Mouse (Mus musculus) megakaryocyte, adult 5-6 weeks (primary cell): ENCODE measurements around the gene Ptgis. TPM values are rescaled to one million over a fixed set of nuclear protein-coding genes. Genes with fewer than 3 reads are reported as not detected.
A peak's percentile ranks its signal among the peaks of the same experiment; 100 is the strongest.

Source experiments
- ATAC-seq: 2 replicates; pipeline ENCODE4 v1.8.0; 2016; ENCODE audit warnings: mild to moderate bottlenecking, inconsistent platforms; ENCODE audit not compliant: poor library complexity, severe bottlenecking
- total RNA-seq, 2 experiments: library from RNA; stranded (forward) in 1 of 2; stranded (reverse) in 1 of 2; fragments of 153-499, 151-499 nt in 1 of 2; fragments of 221-1000, 200-1000 nt in 1 of 2; gene quantifications; 2 replicates each; pipeline versions ENCODE4 v1.2.3 to v1.2.4; 2015 to 2017

The Ptgis gene
- total RNA-seq, 2 experiments from 2014 or later = not detected

DNA sequence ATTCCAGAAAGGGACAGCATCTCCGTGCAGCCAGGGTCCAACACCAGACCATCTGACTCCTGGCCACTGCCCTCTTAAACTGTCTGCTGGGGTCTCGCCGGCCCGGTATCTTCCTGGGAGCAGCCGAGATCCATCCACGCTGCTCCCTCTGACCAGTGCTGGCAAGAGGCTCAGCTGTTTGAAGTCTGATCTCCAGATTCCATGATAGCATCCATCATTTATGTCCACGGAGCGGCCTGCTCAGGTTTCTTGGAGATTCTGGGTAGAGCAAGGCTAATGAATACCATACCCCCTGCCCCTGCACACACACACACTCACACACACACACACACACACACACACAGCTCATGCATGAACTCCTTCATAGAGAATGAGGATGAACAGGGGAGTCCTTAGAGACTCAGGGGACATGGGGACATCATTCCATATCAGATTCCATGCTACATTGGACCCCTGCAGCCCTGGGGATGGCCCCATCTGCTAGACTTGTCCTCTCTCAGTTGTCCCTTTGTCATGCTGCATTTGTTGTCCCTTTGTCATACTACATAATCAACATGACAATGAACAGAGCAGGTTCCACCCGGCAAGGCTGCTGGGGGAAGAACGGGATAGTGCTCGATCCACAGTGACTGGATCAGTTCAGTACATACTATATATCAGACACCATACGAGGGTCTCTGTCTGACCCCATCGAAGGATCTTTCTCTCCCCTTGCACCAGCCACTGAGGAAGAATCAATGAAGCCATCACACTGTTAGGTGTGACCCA, 41.6 kb downstream of the Ptgis start:
- no peak for ATAC-seq

DNA sequence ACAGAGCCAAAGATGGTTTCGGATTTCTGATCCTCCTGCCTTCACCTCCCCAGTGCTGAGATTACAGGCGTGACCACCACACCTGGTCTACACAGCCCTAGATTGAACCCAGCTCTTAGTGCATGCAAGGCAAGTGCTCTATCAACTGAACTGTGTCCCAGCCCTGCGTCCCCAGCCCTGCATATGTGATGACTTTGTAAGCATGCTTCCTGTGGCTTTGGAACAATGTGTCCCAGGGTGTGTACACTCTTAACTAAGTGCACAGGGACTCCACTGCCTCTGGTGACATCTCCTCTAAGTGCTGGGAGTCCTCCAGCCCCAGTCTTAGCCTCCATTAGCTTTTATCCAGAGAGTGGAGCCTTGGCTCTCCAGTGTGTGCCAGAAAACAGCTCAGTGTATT, 47.0 kb downstream of the Ptgis start:
- ATAC-seq = no peak

DNA sequence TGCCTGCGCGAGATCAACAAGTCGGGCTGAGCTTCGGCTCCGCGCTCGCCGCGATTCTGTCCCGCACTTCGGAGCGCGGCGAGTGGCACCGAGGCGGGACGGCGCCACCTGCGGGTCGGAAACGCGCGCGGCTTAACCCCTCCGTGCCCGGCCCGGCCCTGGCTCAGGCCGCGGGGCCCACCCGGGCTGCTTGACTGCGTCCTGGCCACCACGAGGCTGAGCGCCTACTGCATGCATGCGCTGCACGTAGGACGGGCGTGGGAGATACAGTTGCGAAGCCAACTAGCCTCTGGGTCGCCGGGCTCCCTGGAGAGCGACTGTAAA, 50.4 kb downstream of the Ptgis start, which contains the start of gene Kcnb1:
TSS of gene Kcnb1 (minus strand) at position 80 of the 324 bp plus-strand sequence.
- no peak for ATAC-seq

DNA sequence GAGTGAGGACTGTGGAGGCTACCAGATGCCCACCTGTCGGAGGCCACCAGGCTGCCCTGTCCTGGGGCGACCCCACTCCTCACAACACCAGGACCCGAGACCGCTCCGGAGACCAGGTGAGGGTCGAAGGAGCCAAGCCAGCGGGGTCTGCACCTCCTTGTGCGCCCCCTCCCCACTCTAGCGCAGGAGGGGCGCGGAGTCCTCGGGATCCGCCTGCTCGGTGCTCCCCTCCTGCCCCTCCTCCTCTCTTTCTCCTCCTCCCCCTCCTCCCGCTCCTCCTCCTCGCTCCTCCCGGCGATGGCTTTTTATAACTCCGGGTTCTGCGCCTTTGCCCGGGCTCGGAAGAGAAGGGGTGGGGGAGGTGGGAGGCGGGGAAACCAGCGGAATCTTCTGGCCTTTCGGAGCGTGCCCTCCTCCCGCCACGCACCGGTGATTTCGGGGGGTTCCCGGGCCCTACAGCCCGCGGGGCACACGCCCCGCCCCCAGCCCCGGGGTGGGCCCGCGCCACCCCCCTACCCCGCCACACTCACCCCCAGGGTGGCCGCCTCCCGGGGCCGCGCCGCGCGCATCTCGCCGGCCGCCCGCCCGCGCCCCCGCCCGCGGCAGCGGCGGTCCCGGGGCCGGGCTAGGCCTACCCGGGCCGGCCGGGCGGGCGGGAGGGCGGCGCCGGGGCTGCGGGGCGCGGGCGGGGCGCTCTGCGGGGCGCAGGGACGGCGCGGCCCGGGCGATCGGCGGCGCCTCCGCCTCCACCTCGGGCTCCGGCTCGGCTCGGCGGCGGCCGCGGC, 50.9 kb downstream of the Ptgis start:
- ATAC-seq = no peak

DNA sequence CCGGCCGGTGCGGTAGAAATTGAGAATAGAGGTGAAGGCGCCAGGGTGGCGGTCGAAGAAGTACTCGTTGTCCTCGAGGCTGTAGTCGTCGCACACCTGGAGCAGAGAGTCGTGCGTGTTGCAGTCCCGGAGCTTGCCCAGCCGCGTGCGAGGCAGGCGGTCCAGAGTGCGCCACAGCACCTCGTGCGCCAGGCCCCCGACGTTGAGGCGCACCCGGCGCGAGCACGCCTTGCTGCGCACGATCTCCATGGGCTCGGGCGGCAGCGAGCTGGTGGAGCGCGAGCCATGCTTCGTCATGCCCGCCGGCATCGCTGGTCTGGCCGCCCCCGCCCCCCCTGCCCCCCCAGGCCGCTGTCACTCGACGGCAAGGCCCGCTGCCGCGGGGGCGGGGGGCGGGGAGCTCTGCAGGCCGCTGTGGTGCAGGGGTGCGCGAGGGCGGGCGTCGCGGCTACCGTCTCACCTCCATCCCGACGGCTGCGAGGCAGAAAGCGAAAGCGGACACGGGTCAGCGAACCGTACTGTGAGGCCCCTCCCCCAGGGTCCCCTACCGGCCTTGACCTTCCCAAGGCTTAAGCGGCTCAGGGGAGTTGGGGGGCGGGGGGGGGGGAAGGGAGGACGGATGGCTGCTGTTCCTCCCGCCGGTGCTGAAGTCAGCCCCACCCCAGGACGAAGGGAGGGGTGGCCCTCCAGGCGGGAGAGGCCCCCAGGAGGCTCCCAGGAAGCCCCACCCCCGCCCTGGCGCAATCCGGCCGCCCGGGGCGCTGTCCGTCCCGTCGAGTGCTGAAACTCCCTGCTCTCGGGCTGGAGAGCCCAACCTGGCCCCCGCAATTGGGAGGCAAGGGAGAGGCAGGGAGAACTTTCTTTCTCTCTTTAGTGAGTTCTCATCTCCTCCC, 51.8 kb downstream of the Ptgis start:
- ATAC-seq = peak; percentile 78

DNA sequence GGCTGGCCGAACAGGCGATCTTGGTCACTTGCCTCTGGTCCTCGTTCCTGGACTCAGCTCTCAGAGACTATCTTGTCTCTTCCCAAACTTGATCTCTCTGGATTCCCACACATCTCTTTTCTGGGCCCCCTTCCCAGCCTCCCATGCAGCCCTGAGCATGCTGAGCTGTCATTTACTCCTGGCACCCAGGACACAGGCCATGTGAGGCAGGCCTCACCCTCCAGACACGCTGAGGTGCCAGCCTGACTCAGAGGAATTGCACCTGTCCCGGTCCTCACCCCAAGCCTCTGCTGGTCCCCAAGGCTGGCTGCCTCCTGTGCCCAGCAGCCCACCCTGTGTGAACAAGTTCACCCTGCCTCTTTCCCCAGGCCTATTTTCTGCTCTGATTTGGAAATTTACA, 53.3 kb downstream of the Ptgis start:
- no peak for ATAC-seq

DNA sequence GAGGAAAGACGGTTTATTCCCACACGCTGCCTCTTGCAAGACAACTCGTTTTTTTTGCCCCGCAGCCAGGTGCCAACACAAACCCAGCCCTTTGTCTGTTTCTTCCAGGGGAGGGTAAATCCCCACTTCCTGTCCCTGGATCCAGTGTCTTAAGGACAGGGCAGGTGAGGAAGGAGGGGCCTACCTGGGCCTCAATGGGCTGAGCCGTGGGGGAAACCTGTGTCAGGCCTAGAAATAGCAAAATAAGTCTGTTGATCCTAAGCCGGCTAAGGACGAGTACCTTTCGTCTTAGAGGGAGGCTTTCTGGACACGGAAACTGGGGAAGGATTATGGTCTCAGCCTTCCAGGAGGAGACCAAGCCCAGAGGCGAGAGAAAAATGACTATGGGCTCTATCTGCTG, 53.9 kb downstream of the Ptgis start:
- ATAC-seq = no peak

DNA sequence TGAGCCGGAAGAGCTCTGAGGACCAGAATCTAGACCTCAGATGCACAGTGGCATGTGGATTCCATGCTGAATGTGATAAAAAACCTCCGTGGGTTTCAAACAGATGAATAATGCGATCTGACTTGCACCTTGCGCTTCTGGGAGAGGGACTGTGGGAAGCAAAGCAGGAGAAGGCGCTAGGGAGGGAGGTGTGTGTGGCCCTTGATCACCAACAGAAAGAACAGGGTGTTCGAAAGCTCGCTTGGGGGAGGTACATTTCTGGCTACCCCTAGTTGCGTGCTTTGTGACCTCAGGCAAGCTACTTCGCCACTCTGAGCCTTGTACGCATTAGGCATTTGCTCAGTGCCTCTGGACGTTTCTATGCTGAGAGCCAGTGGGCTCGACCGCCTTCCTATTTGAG, 54.4 kb downstream of the Ptgis start:
- ATAC-seq = no peak

DNA sequence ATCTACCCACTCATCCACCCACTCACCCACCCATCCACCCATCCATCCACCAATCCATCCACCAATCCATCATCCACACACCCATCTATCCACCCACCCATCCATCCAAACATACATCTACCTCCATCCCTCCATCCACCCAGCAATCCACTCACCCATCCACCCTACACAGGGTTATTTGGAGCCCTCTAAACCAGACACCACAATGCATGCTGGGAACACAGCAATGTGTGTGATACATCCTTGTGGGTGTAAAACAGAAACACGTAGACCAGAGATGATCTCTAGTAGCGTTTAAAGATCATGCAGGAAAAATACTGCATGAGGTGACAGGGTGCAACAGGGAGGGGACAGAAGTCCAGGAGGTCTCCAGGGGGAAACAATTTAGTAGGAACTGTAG, 55.0 kb downstream of the Ptgis start:
- no peak for ATAC-seq

DNA sequence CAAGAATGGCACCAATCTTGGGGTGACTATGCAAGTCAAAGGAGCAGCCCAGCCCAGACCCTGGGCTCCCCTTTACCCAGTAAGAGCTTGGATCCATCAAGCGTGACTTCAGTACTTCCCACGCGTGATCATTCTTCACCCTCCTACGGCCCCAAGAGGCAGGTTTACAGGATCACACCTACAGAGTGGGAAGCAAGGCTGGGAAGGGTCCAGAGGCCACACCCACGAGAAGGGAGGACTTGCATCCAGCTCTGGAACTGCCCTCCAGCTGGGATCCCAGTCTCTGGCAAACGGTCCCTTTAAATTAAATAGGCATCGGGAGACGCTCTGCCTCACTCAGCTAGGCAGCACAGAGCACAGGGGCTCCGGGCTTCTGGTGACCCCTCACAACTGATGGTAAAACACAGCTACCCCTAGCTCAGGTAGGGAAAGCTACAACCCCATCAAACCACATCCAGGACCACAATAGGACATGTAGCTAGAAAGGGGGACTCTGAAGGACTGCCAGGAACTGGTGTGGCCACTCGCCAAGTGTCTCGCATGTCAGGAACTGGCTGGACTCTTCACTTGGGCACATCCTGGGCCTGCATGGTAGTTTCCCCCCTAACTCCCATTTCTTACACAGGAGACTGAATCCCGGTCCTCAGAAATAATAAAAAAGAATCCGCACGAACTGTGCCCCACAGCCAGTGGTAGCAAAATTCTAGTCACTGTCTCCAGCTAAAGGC, 58.6 kb downstream of the Ptgis start:
- ATAC-seq = no peak

DNA sequence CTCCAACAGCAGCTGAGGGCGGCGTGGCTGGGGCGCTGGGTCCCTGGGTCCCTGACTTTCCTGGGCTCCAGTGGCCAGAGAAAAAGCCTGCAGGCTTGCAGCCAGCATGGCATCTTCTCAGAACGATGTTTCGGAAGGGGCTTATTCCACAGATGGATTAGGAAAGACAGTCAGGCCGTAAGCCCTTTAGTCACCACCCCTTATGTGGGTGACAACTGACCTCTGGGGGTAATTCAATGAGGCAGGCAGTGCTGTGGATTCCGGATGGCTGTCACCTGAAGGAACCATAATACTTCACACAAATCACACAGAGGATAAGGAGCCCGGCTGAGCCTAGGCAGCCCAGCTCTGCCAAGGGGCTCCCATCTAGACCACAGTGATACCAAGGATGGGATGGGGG, 59.3 kb downstream of the Ptgis start:
- no peak for ATAC-seq

DNA sequence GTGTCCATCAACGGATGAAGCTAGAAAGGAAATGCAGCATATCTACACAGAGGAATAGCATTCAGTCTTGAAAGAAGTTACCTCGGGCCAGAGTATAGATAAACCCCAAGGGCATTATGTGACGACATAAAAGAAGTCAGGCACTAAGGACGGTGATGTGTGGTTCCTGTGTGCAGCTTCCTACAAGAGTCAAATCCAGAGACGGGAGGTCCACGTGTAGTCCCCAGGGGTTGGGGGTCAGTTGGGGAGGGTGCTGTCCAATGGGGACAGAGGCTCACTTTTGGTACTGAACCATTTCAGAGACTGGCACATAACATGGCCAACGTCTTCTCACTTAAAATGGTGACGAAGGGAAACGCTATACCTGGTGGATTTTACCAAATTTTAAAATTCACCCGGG, 61.1 kb downstream of the Ptgis start:
- no peak for ATAC-seq

DNA sequence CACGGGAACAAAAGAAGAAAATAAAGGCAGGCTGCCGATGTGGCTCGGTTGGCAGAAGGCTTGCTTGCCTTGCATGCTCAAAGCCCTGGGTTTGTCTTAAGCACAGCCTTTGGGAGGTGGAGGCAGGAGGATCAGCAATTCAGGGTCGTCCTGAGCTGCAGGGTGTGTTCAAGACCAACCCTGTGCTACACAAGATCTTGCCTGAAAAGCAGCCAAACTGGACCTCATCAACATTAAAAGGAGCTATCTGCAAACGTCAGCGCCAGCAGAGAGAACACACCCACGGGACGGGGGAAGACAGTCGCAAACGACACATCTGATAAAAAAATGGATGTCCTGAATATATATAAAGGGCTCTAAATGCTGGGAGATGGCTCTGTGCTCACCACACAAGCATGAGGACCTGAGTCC, 63.2 kb downstream of the Ptgis start:
- no peak for ATAC-seq

DNA sequence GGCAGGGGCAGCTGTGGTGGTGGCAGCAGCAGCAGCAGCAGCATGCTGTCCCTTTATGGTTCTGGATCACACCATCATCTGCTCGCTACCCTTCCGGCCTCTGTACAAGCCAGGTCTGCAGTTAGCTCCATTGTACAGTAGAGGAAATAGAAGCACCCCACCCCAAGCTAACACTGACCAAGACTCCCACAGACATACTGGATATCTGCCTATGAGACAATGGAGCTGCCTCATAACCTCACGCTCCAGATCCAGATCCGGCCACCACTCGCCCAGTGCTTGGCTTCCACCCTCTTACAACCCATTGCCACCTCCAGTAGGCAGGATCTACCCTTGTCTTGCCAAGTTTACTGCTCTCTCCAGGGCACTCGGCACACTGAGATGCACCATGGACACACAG, 65.1 kb downstream of the Ptgis start:
- no peak for ATAC-seq

DNA sequence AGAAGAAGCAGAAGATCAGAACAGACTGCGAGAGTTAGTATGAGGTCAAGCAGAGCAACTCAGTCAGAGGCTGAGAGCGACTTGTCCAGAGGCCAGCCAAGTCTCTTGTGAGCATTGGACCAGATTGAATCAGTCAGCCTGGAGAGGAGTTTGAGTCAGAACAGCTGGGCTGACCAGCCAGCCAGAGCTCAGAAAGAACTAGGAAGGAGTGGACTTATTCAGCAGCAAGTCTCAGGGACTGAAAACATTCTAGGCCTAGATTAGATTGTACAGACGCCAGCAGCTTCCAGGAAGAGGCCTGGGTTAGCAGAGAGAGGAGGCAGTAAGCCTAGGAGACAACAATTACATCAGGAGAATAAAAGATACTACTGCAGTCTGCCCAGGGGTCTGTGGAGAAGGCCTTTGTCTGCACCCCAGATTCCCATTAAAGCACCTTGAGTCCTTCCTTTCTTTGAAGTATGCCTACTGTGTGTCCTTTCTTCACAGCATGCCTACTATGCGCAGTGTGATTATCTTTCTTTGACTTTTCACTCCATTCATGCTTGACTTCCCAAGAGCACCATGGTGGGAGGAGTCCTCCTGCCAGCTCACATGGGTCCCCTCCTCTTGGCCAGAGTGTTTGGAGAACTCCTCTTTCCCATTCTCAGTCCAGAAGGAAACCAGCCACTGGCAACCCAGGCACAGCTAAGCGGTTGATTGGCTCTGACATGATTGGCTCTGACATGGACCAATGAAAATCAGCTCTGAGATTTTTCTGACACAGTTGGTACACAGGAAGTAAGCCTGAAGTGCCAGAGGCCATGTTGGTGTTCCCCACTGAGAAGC, 67.1 kb downstream of the Ptgis start:
- no peak for ATAC-seq

DNA sequence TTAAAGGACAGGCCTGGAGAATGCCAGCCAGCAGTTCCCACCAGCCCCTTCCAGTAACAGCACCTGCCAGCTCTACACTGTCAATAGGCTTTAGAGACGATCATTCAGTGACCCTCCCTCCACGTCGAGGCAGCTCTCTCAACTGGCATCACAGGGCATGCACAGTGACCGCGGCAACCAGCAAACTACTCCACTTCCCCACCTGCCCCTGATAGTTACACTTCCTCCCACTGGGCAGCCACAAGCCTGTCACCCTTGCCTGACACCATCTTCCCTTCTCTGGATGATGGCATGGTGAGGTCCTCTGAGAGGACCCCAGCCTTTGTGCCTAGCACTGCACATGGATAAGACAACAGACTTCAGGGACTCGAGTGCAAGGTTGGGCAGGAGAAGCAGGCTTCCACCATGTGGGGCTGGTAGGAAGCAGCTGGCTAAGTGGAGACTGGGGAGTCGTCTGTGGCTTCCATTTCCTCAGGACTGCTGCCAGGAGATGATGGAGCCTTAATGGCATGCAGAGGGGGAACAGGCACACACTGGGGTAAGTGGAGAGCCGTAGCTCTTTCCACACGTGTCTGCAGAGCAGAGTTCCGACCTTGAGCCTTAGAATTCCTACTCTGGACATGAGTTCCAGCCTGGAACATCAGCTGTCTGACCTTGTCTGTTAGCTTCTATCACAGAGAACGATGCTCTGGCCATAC, 72.7 kb downstream of the Ptgis start:
- ATAC-seq = peak; percentile 47

DNA sequence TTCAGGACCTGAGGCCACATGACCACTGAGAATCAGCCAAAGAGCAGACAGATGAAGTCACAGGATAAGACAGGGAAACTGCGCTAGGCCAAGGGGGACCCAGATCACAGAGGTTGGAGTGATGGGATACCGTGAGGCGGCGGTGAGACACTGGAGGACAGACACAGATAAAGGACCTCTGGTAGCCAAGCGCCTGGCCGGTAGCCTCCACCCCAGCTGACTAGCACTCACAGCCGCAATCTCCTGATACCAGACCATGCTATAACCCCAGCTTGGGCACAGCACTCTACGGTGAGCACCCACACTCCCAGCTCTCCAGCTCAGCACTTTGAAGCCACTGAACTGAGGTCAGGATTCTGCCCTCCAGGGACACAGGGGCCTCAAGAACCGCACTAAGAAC, 76.8 kb downstream of the Ptgis start:
- no peak for ATAC-seq

DNA sequence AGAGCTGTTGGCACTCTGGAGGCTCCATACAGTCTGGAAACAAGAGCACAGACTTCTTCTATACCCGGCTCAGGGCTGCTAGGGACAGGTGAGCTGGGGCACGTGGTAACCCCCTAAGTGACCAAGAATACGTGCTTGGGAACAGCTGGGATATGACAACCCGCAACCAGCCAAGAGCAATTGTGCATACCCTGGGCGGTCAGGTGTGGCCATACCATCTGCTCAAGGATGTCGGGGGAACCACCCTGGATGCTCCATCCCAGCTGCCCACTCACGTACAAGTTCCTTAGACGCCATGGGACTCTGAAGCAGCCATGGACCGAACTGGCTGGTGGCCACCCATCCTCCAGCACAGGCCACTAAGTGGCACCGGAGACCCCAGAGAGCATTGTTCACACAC, 77.3 kb downstream of the Ptgis start:
- no peak for ATAC-seq

DNA sequence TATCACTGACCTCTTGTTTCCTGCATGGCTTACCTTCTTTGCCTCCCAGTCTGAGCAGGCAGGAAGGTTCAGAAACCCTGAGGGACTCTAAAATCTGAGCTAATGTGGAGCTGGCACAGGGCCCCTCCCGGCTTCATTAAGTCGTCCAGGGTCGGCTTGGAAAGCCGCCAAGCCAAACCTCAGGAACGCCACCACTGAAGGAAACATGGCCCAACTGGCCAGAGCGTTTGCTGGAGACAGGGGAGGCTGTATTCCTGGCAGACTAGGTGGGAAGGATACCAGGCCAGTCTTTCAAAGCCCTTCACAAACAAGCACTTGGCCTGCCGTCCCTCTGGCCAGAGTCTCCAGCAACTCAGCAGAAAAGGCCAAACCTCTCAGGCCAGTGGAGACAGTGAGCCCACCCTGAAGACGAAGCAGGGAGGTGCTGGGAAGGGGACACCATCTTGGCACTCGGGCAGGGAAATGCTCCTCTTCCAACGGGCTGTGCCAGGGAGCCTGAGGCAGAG, 77.8 kb downstream of the Ptgis start:
- no peak for ATAC-seq
